23 mouse cellular contexts compared by ENCODE assay signal in genomic region chr6:99658586-99658985, GRCm38 (mm10). TPM values are rescaled to one million over a fixed set of nuclear protein-coding genes. Genes with fewer than 3 reads are reported as not detected.
DNase-seq lines count a peak whose midpoint lies in the region; ATAC-seq lines count a peak whose summit lies in the region.
"Had no signal": no experiment of that assay in that cellular context is flagged by ENCODE, and none has a peak within 500 bp of the region (broad histone marks: within the 10 kb centered on the region; RNA-seq: fewer than 3 reads in every experiment).

No protein-coding gene starts in this region.

- peaks cover 31% of the 10 kb centered on the region for H3K4me1 ChIP-seq in brown adipose tissue, adult 24 weeks (ENCODE audit: control insufficient read depth, insufficient read depth, insufficient read length, low read length)
- H3K4me1 ChIP-seq: forebrain, embryonic 15.5 days; liver, embryonic 15.5 days had no signal

- H3K4me3 ChIP-seq in brown adipose tissue, adult 24 weeks (ENCODE audit: insufficient read depth, low read depth, low read length) = no peak overlapping the region
- H3K4me3 ChIP-seq: embryonic facial prominence, embryonic 12.5 days; forebrain, embryonic 15.5 days; heart, embryonic 13.5 days; limb, embryonic 15.5 days; liver, embryonic 15.5 days; midbrain, embryonic 13.5 days had no signal

- peak; percentile 68 for DNase-seq in CD4-positive, CD25-positive, alpha-beta regulatory T cell, adult 2 months (ENCODE audit: low read depth, low spot score)
- DNase-seq in thymus, postnatal 25 days = peak; percentile 74
- no peak for DNase-seq in layer of hippocampus, adult 9-10 months (ENCODE audit: low spot score)
- no peak for DNase-seq in spleen, adult 18-20 months
- DNase-seq in layer of hippocampus, postnatal 25 days (ENCODE audit: extremely low spot score in 1 of 2, low spot score in 1 of 2) = no peak
- DNase-seq: cerebellum, adult 8-10 months; heart, postnatal 4 days; kidney, adult 18-20 months; kidney, postnatal 10 days; retina, postnatal 1 day had no signal

- 0 out of 2 replicates have a peak overlapping the region, but pooled peaks have one; percentile 47 for H3K27ac ChIP-seq in brown adipose tissue, adult 24 weeks (replicated peaks; ENCODE audit: low read depth, low read length)
- H3K27ac ChIP-seq: embryonic facial prominence, embryonic 12.5 days; forebrain, embryonic 15.5 days; heart, embryonic 13.5 days; hindbrain, postnatal 0 days; limb, embryonic 15.5 days; liver, embryonic 15.5 days; macrophage; midbrain, embryonic 13.5 days had no signal

- peak; percentile 68 for ATAC-seq in megakaryocyte-erythroid progenitor cell, adult 5-6 weeks (replicated peaks; ENCODE audit: low FRiP score, low TSS enrichment, poor library complexity, severe bottlenecking)
- ATAC-seq: forebrain, embryonic 15.5 days; hindbrain, postnatal 0 days; midbrain, embryonic 13.5 days had no signal

RNA-seq across cellular contexts. Expression of gene Eif4e3, which starts 8.0 kb away (rescaled TPM):
- polyA plus RNA-seq in brown adipose tissue, adult 24 weeks (2012; ENCODE audit: insufficient read depth, insufficient read length, missing spikeins) = 113 and 125 TPM in 2 replicates
- 2.7 and 5.9 TPM in 2 replicates for total RNA-seq in megakaryocyte-erythroid progenitor cell, adult 5-6 weeks (2014; fragmentation: Nextera tagmentation)
- total RNA-seq in megakaryocyte-erythroid progenitor cell, adult 5-6 weeks (2017) = 8.6 and 10.5 TPM in 2 replicates
- 10 to 100 TPM; 21.0 to 21.5 TPM for total RNA-seq in layer of hippocampus, postnatal 25 days (2021)
- total RNA-seq: MEL had no signal

RNA-seq across cellular contexts. Expression of gene Gm20696, which starts 8.0 kb away (rescaled TPM):
- not detected in 2 replicates for polyA plus RNA-seq in brown adipose tissue, adult 24 weeks (2012; ENCODE audit: insufficient read depth, insufficient read length, missing spikeins)
- 5.7 and 21.7 TPM in 2 replicates for total RNA-seq in megakaryocyte-erythroid progenitor cell, adult 5-6 weeks (2014; fragmentation: Nextera tagmentation)
- 0.94 and 1.4 TPM in 2 replicates for total RNA-seq in megakaryocyte-erythroid progenitor cell, adult 5-6 weeks (2017)
- 1 to 10 TPM; 6.5 to 7.8 TPM for total RNA-seq in layer of hippocampus, postnatal 25 days (2021)

RNA-seq across cellular contexts. Expression of gene Gpr27, which starts 33.9 kb away (rescaled TPM):
- 0.44 and 0.63 TPM in 2 replicates for polyA plus RNA-seq in brown adipose tissue, adult 24 weeks (2012; ENCODE audit: insufficient read depth, insufficient read length, missing spikeins)
- total RNA-seq in megakaryocyte-erythroid progenitor cell, adult 5-6 weeks (2014; fragmentation: Nextera tagmentation) = not detected in 2 replicates
- total RNA-seq in megakaryocyte-erythroid progenitor cell, adult 5-6 weeks (2017) = not detected in 2 replicates
- total RNA-seq in layer of hippocampus, postnatal 25 days (2021) = 10 to 100 TPM; 56.9 to 58.8 TPM
- total RNA-seq: CH12.LX; MEL; neutrophil, adult 5-6 weeks had no signal
- polyA plus RNA-seq: macrophage had no signal

Comparison
In these comparisons a context has a peak if more than half of its experiments do, and no peak if none do; other contexts are left out.
1. DNase-seq: peak in CD4-positive, CD25-positive, alpha-beta regulatory T cell, adult 2 months (single experiment) and thymus, postnatal 25 days (single experiment); none in layer of hippocampus, adult 9-10 months (single experiment), spleen, adult 18-20 months (0 of 2) and layer of hippocampus, postnatal 25 days (0 of 2).
2. RNA of gene Gpr27, which starts 33.9 kb away (total RNA-seq): 56.9 to 58.8 TPM in layer of hippocampus, postnatal 25 days; not detected in megakaryocyte-erythroid progenitor cell, adult 5-6 weeks; every median in the first group is over 10 times any median in the second.